Mouse (Mus musculus) left cerebral cortex, adult 18-20 months (tissue): ENCODE data around the gene 3100002H09Rik. TPM values are rescaled to one million over a fixed set of nuclear protein-coding genes. Genes with fewer than 3 reads are reported as not detected.

ENCODE experiments used
- DNase-seq, 2 experiments: peaks; one replicate each; pipeline ENCODE4 v3.0.0; 2021 to 2022; ENCODE audit warnings: low spot score in 2 of 2, mixed read lengths in 1 of 2
- long read RNA-seq, 2 experiments: library from polyadenylated mRNA; stranded (forward); transcript quantifications; one replicate each; pipeline ENCODE4 v2.0.0; 2021
- total RNA-seq, 2 experiments: library from RNA; stranded (reverse); gene quantifications; 2 replicates each; pipeline ENCODE4 v1.2.3; 2021

3100002H09Rik gene
- under 1 TPM in 1 of 2 experiments, not detected in 1; 0.86 TPM for total RNA-seq
- long read RNA-seq, experiment 1: 0 reads
- long read RNA-seq, experiment 2: 0 reads

GRCm38 (mm10) chr4:124610703-124611102, at the start of gene 3100002H09Rik:
Gene 3100002H09Rik (minus strand): TSS chr4:124610803.
- DNase-seq: no peak

GRCm38 (mm10) chr4:124659251-124660217, 48.9 kb upstream of the 3100002H09Rik start:
- DNase-seq: no peak

GRCm38 (mm10) chr4:124658412-124658851, 47.8 kb upstream of the 3100002H09Rik start:
- no peak for DNase-seq

- no peak for DNase-seq
Observed at GRCm38 (mm10) chr4:124657781-124658180, 47.2 kb upstream of the 3100002H09Rik start.

GRCm38 (mm10) chr4:124656854-124657650, 46.4 kb upstream of the 3100002H09Rik start:
- DNase-seq: peak; percentile 79 to 89

DNA sequence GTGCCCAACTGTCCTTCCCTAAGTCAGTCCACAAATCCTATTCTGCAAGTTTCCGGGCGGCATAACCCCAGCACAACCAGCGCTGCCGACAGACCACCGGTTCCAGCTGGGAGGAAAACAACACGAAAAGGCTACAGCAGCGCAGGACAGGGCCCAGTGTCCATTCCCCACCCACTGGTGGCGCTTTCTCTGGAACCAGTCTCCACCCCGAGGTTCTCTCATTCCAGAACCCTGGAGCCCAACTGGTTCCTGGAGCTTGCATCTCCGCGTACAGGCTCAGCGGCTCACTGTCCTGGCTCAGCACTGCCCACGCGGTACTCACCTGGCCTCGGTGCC, 45.9 kb upstream of the 3100002H09Rik start, which contains the start of gene Pou3f1:
Gene Pou3f1 (plus strand): TSS at position 290 of the 336 bp plus-strand sequence.
- no peak for DNase-seq

DNA sequence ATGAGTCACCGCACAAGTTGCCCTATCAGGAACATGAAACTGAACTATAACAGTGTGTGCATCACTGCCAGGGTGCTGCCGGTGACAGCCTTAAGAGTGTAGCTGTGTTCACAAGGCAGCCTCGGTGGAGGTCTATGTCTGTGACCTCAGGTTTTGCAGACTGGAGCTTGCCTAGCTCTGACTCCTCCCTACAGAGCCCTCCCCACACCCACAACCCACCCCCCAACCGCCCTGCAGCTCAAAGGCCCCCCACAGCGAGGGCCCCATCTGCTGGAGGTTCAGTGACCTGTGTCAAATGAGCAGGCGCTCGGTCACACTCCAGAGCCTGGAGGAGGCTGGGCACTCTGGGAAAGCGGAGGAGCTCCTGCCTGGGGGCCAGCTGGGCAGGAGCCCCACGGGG, 42.3 kb upstream of the 3100002H09Rik start:
- DNase-seq: no peak

GRCm38 (mm10) chr4:124647909-124648308, 37.3 kb upstream of the 3100002H09Rik start:
- DNase-seq: no peak

GRCm38 (mm10) chr4:124646591-124646990, 36.0 kb upstream of the 3100002H09Rik start:
- no peak for DNase-seq

DNA sequence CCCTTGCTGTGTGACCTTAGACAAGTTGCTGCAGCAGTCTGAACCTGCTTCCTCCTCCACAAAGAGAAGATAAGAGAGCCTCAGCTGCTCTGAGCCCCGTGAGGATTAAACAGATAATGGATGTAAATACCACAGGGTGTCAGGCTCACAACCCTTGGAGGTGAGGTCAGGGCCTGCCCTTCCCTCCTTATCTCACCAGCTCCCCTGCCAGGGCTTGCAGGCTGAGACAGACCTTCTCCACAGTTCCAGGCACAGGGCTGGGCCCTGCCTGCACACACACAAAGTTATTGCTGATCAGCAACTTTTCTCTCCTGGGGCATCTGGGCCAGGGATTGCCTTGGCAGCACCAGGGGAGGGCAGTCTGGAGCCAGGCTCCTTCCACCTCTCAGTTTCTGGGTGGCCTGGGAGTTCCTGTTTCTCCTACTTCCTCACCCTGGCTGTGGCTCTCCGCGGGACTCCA, 34.4 kb upstream of the 3100002H09Rik start:
- DNase-seq: no peak

DNA sequence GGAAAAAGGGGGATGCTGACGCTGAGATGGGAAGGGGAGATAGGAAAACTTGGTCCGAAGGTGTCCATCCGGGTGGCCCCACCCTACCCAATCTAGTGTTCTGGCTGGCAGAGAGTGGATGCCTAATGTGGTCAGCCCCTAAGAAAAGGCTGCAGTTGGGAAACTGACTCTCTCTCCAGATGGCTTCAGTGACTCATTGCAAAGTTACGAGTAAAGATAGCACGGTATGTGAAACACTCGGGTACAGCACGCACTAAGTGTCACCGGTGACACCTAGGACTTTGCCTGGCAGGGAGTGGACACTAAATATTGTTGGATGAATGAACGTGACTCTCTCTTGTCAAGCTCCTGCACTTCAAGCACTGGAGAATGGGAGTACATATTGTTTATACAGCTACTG, 33.3 kb upstream of the 3100002H09Rik start:
- no peak for DNase-seq

- DNase-seq: no peak
Observed at GRCm38 (mm10) chr4:124639715-124640114, 29.1 kb upstream of the 3100002H09Rik start.

GRCm38 (mm10) chr4:124633281-124633680, 22.7 kb upstream of the 3100002H09Rik start:
- no peak for DNase-seq

- no peak for DNase-seq
Observed at GRCm38 (mm10) chr4:124632856-124633255, 22.3 kb upstream of the 3100002H09Rik start.

GRCm38 (mm10) chr4:124631456-124631855, 20.9 kb upstream of the 3100002H09Rik start:
- no peak for DNase-seq

GRCm38 (mm10) chr4:124626836-124627235, 16.2 kb upstream of the 3100002H09Rik start:
- DNase-seq: no peak

GRCm38 (mm10) chr4:124624111-124624581, 13.5 kb upstream of the 3100002H09Rik start:
- DNase-seq: no peak

GRCm38 (mm10) chr4:124622566-124622965, 12.0 kb upstream of the 3100002H09Rik start:
- no peak for DNase-seq

- no peak for DNase-seq
Observed at GRCm38 (mm10) chr4:124621406-124621805, 10.8 kb upstream of the 3100002H09Rik start.

GRCm38 (mm10) chr4:124618599-124618998, 8.0 kb upstream of the 3100002H09Rik start:
- no peak for DNase-seq

DNA sequence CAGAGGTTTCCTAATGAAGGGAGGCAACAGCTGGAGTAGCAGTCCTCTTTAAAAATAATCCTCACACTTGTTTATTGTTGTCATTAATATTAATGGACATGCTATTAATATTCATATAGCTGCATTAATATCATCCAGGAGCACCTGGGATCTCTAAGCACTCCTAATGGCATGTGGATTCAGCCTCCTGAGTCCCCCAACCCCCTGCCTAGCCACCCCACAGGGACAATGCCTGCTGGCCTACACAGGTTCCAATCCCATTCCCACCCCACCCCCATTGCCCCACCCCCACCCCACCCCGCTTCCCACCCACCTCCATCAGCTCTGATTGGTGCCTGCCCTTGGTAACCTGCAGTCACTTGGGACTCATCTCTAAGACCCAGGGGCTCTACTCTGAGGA, 6.0 kb upstream of the 3100002H09Rik start:
- DNase-seq: no peak
